Mouse (Mus musculus): ENCODE results near the gene Iapp. TPM values are rescaled to one million over a fixed set of nuclear protein-coding genes. Genes with fewer than 3 reads are reported as not detected.
A peak's percentile ranks its signal among the peaks of the same experiment; 100 is the strongest.

Gene Iapp
- polyA plus RNA-seq, 1 experiment from 2014 or later: 0.52 TPM

GRCm38 (mm10) chr6:142326598-142326997, 28.4 kb downstream of the Iapp start:
- Histone ChIP-seq H3K9ac (replicated peaks; ENCODE audit: low read length) (no peak overlapping the region), H3K27me3 (ENCODE audit: control insufficient read depth, insufficient read depth, low read length) (no peaks in the 10 kb centered on the region), H3K36me3 (replicated peaks; ENCODE audit: control insufficient read depth, insufficient read depth, low read depth, low read length) (no peaks in the 10 kb centered on the region), H3K4me3 (ENCODE audit: low read depth, low read length) (no peak overlapping the region), H3K4me1 (ENCODE audit: control insufficient read depth, insufficient read depth, low read length) (no peaks in the 10 kb centered on the region), H3K4me2 (ENCODE audit: low read depth, low read length) (no peak overlapping the region), H3K27ac (replicated peaks; ENCODE audit: low read depth, low read length) (no peak overlapping the region), H3K9me3 (replicated peaks; ENCODE audit: control insufficient read depth, low read length) (no peaks in the 10 kb centered on the region)
- no peak for DNase-seq (ENCODE audit: low spot score)
- 64% methylated on average over 3 of the region's 3 CpGs for WGBS
- ATAC-seq (replicated peaks; ENCODE audit: insufficient number of reproducible peaks, low FRiP score, low TSS enrichment, low read depth): no peak

DNA sequence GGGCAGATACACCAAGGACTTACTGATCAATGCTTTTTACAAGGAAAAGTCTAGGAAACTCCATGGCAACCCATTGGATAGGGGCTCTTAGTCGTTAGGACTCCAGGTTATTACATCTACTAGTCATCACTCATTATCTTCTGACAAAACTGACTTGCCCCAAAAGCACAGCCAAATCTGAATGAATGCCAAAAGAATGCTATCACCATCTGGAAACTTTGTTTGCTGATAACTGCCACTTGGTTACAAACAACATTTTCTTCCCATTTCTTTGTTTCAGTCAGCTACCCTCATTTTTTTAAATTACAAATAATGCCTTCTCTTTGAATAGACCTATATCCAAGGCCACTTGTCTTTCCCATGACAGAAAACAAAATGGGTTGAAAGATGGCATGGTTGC, 31.0 kb downstream of the Iapp start:
- 84% methylated on average over 1 of the region's 1 CpGs for WGBS

DNA sequence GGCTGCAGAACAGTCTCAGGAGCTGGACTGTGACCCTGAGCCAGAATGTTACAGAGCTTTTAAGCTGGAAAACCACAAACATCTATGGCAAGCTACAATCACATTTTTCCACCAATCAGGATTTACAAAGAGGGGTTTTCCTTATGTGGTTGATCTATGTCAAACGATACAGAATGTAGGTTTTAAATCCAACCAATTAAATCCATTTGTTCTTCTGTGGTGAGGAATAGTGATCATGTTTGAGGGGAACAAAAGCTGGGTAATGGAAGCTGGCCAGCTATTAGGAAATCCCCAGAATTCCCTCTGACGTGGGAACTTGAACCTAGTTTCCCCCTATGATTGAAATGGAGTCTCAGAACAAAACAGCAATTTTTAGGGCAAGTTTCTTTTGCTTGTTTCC, 40.7 kb downstream of the Iapp start:
- no peak for ATAC-seq (replicated peaks; ENCODE audit: insufficient number of reproducible peaks, low FRiP score, low TSS enrichment, low read depth)
- Histone ChIP-seq H3K4me3 (ENCODE audit: low read depth, low read length) (no peak overlapping the region), H3K4me2 (ENCODE audit: low read depth, low read length) (no peak overlapping the region), H3K4me1 (ENCODE audit: control insufficient read depth, insufficient read depth, low read length) (no peaks in the 10 kb centered on the region), H3K27ac (replicated peaks; ENCODE audit: low read depth, low read length) (no peak overlapping the region), H3K9me3 (replicated peaks; ENCODE audit: control insufficient read depth, low read length) (no peaks in the 10 kb centered on the region), H3K27me3 (ENCODE audit: control insufficient read depth, insufficient read depth, low read length) (no peaks in the 10 kb centered on the region), H3K9ac (replicated peaks; ENCODE audit: low read length) (no peak overlapping the region), H3K36me3 (replicated peaks; ENCODE audit: control insufficient read depth, insufficient read depth, low read depth, low read length) (no peaks in the 10 kb centered on the region)
- 69% methylated on average over 2 of the region's 2 CpGs for WGBS
- no peak for DNase-seq (ENCODE audit: low spot score)

More for the DNA sequence above, 31.0 kb downstream of the Iapp start:
- Histone ChIP-seq H3K4me2 (ENCODE audit: low read depth, low read length) (no peak overlapping the region), H3K27ac (replicated peaks; ENCODE audit: low read depth, low read length) (no peak overlapping the region), H3K4me3 (ENCODE audit: low read depth, low read length) (no peak overlapping the region), H3K4me1 (ENCODE audit: control insufficient read depth, insufficient read depth, low read length) (no peaks in the 10 kb centered on the region), H3K27me3 (ENCODE audit: control insufficient read depth, insufficient read depth, low read length) (no peaks in the 10 kb centered on the region), H3K9me3 (replicated peaks; ENCODE audit: control insufficient read depth, low read length) (no peaks in the 10 kb centered on the region), H3K9ac (replicated peaks; ENCODE audit: low read length) (no peak overlapping the region), H3K36me3 (replicated peaks; ENCODE audit: control insufficient read depth, insufficient read depth, low read depth, low read length) (no peaks in the 10 kb centered on the region)
- no peak for ATAC-seq (replicated peaks; ENCODE audit: insufficient number of reproducible peaks, low FRiP score, low TSS enrichment, low read depth)
- DNase-seq (ENCODE audit: low spot score): no peak

DNA sequence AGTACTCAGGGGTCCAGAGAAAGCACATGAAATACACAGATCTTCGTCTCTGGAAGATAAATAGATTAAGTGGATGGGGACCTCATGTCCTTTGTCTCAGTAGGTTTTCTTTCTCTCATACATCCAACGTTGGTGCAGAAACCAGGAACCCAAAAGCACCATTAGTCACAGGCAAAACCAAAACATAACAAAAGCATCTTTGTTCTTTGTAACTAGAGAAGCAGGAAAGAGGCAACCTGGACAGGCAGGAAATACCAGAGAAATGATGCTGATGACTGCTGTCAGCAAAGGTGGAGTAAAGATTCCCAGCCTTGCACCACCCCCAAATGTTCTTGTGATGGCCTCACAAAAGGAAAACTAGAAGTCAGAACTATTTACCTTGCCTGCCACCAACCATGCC, 41.4 kb downstream of the Iapp start:
- H3K9me3 ChIP-seq (replicated peaks; ENCODE audit: control insufficient read depth, low read length): no peaks in the 10 kb centered on the region
- H3K9ac ChIP-seq (replicated peaks; ENCODE audit: low read length): no peak overlapping the region
- H3K4me3 ChIP-seq (ENCODE audit: low read depth, low read length): no peak overlapping the region
- no peaks in the 10 kb centered on the region for H3K36me3 ChIP-seq (replicated peaks; ENCODE audit: control insufficient read depth, insufficient read depth, low read depth, low read length)
- no peak overlapping the region for H3K27ac ChIP-seq (replicated peaks; ENCODE audit: low read depth, low read length)
- H3K4me1 ChIP-seq (ENCODE audit: control insufficient read depth, insufficient read depth, low read length): no peaks in the 10 kb centered on the region
- H3K27me3 ChIP-seq (ENCODE audit: control insufficient read depth, insufficient read depth, low read length): no peaks in the 10 kb centered on the region
- H3K4me2 ChIP-seq (ENCODE audit: low read depth, low read length): no peak overlapping the region
- DNase-seq (ENCODE audit: low spot score) (no peak), ATAC-seq (replicated peaks; ENCODE audit: insufficient number of reproducible peaks, low FRiP score, low TSS enrichment, low read depth) (no peak)
- 30% methylated on average over 2 of the region's 2 CpGs for WGBS

DNA sequence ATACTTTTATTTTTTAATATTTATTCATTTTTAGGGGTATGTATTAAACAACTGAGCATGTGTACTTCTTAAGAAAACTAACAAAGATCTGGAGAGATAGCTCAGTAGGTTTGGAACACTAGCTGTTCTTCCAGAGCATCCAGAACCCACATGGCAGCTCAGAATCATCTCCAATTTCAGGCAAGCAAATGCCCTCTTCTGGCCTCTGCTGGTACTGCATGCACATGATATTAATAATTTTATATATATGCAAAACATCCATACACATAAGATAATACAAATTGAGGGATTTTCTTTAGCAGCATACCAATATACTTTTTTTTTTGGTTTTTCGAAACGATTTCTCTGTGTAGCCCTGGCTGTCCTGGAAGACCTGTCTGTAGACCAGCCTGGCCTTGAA, 45.3 kb downstream of the Iapp start:
- H3K4me3 ChIP-seq (ENCODE audit: low read depth, low read length): no peak overlapping the region
- H3K9ac ChIP-seq (replicated peaks; ENCODE audit: low read length): no peak overlapping the region
- no peak for ATAC-seq (replicated peaks; ENCODE audit: insufficient number of reproducible peaks, low FRiP score, low TSS enrichment, low read depth)
- H3K36me3 ChIP-seq (replicated peaks; ENCODE audit: control insufficient read depth, insufficient read depth, low read depth, low read length): no peaks in the 10 kb centered on the region
- H3K27ac ChIP-seq (replicated peaks; ENCODE audit: low read depth, low read length): no peak overlapping the region
- no peak overlapping the region for H3K4me2 ChIP-seq (ENCODE audit: low read depth, low read length)
- H3K27me3 ChIP-seq (ENCODE audit: control insufficient read depth, insufficient read depth, low read length): no peaks in the 10 kb centered on the region
- H3K9me3 ChIP-seq (replicated peaks; ENCODE audit: control insufficient read depth, low read length): no peaks in the 10 kb centered on the region
- WGBS: 69% methylated on average over 2 of the region's 2 CpGs
- peak; percentile 58 for DNase-seq (ENCODE audit: low spot score)
- no peaks in the 10 kb centered on the region for H3K4me1 ChIP-seq (ENCODE audit: control insufficient read depth, insufficient read depth, low read length)

DNA sequence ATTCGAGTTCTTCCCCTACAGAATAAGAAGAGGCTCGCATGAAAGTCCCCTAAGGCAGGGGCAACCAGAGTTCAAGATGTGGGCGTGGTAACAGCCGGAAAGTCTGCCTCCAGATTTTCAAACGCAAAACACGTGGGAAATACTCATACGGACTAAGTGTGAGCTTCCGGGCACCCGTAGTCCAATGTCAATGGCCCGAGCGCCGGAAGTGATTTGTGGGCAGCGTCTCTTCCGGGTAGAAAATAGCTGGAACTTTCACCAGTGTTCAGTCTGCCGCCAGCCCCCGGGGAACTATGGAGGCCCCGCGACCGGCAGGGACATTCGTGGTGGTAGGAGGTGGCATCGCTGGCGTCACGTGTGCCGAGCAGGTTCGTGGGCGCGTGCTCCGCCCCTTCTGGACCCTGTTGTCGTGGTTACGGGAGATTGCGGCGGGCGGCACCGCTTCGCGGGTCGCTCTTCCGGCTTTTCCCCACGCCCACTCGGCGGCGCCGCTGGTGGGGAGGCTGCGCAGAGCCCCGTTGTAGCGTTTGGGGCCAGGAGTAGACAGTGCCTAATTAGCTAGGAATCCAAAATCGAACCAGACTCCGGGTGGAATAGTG, 47.3 kb downstream of the Iapp start, which contains the start of gene Pyroxd1:
Gene Pyroxd1, plus strand, starts transcription at position 215 of the 599 bp plus-strand sequence.
- DNase-seq (ENCODE audit: low spot score): peak; percentile 97
- peak within 1 kb of the TSS; percentile 44 for H3K9ac ChIP-seq (replicated peaks; ENCODE audit: low read length)
- no peaks in the 10 kb centered on the region for H3K36me3 ChIP-seq (replicated peaks; ENCODE audit: control insufficient read depth, insufficient read depth, low read depth, low read length)
- no peaks in the 10 kb centered on the region for H3K4me1 ChIP-seq (ENCODE audit: control insufficient read depth, insufficient read depth, low read length)
- peak; percentile 94 for ATAC-seq (replicated peaks; ENCODE audit: insufficient number of reproducible peaks, low FRiP score, low TSS enrichment, low read depth)
- H3K4me2 ChIP-seq (ENCODE audit: low read depth, low read length): peak within 1 kb of the TSS; percentile 35
- 0 out of 2 replicates have a peak within 1 kb of the TSS, but pooled peaks have one; percentile 16 for H3K27ac ChIP-seq (replicated peaks; ENCODE audit: low read depth, low read length)
- H3K4me3 ChIP-seq (ENCODE audit: low read depth, low read length): peak within 1 kb of the TSS; percentile 57
- WGBS: under 1% methylated on average over 48 of the region's 48 CpGs
- H3K27me3 ChIP-seq (ENCODE audit: control insufficient read depth, insufficient read depth, low read length): no peaks in the 10 kb centered on the region
- H3K9me3 ChIP-seq (replicated peaks; ENCODE audit: control insufficient read depth, low read length): no peaks in the 10 kb centered on the region

- peak overlapping the region; percentile 35 for H3K4me2 ChIP-seq (ENCODE audit: low read depth, low read length)
- no peaks in the 10 kb centered on the region for H3K36me3 ChIP-seq (replicated peaks; ENCODE audit: control insufficient read depth, insufficient read depth, low read depth, low read length)
- H3K27ac ChIP-seq (replicated peaks; ENCODE audit: low read depth, low read length): no peak overlapping the region
- WGBS: 51% methylated on average over 12 of the region's 12 CpGs
- DNase-seq (ENCODE audit: low spot score) (no peak), ATAC-seq (replicated peaks; ENCODE audit: insufficient number of reproducible peaks, low FRiP score, low TSS enrichment, low read depth) (no peak)
- no peak overlapping the region; the same call in 1 of the 2 replicates for H3K9ac ChIP-seq (replicated peaks; ENCODE audit: low read length)
- no peaks in the 10 kb centered on the region for H3K4me1 ChIP-seq (ENCODE audit: control insufficient read depth, insufficient read depth, low read length)
- peak overlapping the region; percentile 57 for H3K4me3 ChIP-seq (ENCODE audit: low read depth, low read length)
- H3K27me3 ChIP-seq (ENCODE audit: control insufficient read depth, insufficient read depth, low read length): no peaks in the 10 kb centered on the region
- H3K9me3 ChIP-seq (replicated peaks; ENCODE audit: control insufficient read depth, low read length): no peaks in the 10 kb centered on the region
These were observed 48.2 kb downstream of the Iapp start for GRCm38 (mm10) chr6:142346181-142347110.

All from embryonic facial prominence, embryonic 11.5 days (tissue).